Mouse (Mus musculus) limb, embryonic 10.5 days (tissue): ENCODE measurements around the gene Fat2. TPM values are rescaled to one million over a fixed set of nuclear protein-coding genes. Genes with fewer than 3 reads are reported as not detected.
A peak's percentile ranks its signal among the peaks of the same experiment; 100 is the strongest.

ENCODE experiments used
- DNase-seq: peaks from one replicate; pipeline ENCODE4 v3.0.0-alpha.2; 2017; ENCODE audit warnings: low spot score
- H3K27ac ChIP-seq: fragments of 300-500 bp; sonication (generic); 2 replicates; pipeline ENCODE4 v1.5.1; 2016; ENCODE audit warnings: mild to moderate bottlenecking
- H3K27me3 ChIP-seq: fragments of 300-500 bp; sonication (generic); 2 replicates; pipeline ENCODE4 v1.6.1; 2016; ENCODE audit warnings: low read depth, mild to moderate bottlenecking; ENCODE audit not compliant: poor library complexity, severe bottlenecking
- H3K36me3 ChIP-seq: fragments of 300-500 bp; sonication (generic); 2 replicates; pipeline ENCODE4 v1.6.1; 2016; ENCODE audit warnings: mild to moderate bottlenecking, moderate library complexity
- H3K4me1 ChIP-seq: fragments of 300-500 bp; sonication (generic); 2 replicates; pipeline ENCODE4 v1.6.1; 2016
- H3K4me3 ChIP-seq: fragments of 300-500 bp; sonication (generic); 2 replicates; pipeline ENCODE4 v1.5.1; 2016; ENCODE audit warnings: mild to moderate bottlenecking, moderate library complexity
- H3K9me3 ChIP-seq: fragments of 300-500 bp; sonication (generic); replicated peaks from 2 replicates; pipeline ENCODE4 v1.6.1; 2016; ENCODE audit warnings: mild to moderate bottlenecking
- WGBS: fragments of 180-500 bp; shearing (Covaris S2); methylation state at CpG from one replicate; pipeline ENCODE4 v1.1.7; 2016; 5-methylcytosine and 5-hydroxymethylcytosine counted together
- polyA plus RNA-seq: library from polyadenylated mRNA; unstranded; fragments of >200 nt; fragmentation: Nextera tagmentation; extraction: Ambion mirVana; gene quantifications from 2 replicates; pipeline ENCODE4 v1.2.1, GENCODE M21; 2016

Fat2 gene
- polyA plus RNA-seq, 1 experiment from 2014 or later, result 0.20 TPM

GRCm38 (mm10) chr11:55265647-55266046 is 70.7 kb downstream of the Fat2 start:
- no peaks in the 10 kb centered on the region for H3K36me3 ChIP-seq
- WGBS, result 59% methylated on average over 2 of the region's 2 CpGs

GRCm38 (mm10) chr11:55264318-55264717 is 72.0 kb downstream of the Fat2 start:
- 94% methylated on average over 2 of the region's 2 CpGs for WGBS

More at GRCm38 (mm10) chr11:55265647-55266046, 70.7 kb downstream of the Fat2 start:
- H3K27me3 ChIP-seq, result no peaks in the 10 kb centered on the region
- no peak overlapping the region for H3K27ac ChIP-seq
- H3K4me1 ChIP-seq, result no peaks in the 10 kb centered on the region
- DNase-seq, result no peak
- no peaks in the 10 kb centered on the region for H3K9me3 ChIP-seq
- no peak overlapping the region for H3K4me3 ChIP-seq

GRCm38 (mm10) chr11:55262000-55262399 is 74.4 kb downstream of the Fat2 start:
- WGBS, result 72% methylated on average over 5 of the region's 5 CpGs
- H3K36me3 ChIP-seq, result no peaks in the 10 kb centered on the region

More at GRCm38 (mm10) chr11:55264318-55264717, 72.0 kb downstream of the Fat2 start:
- Histone ChIP-seq H3K4me1 (no peaks in the 10 kb centered on the region), H3K9me3 (no peaks in the 10 kb centered on the region), H3K27ac (no peak overlapping the region), H3K4me3 (no peak overlapping the region), H3K36me3 (no peaks in the 10 kb centered on the region), H3K27me3 (no peaks in the 10 kb centered on the region)
- no peak for DNase-seq

GRCm38 (mm10) chr11:55261105-55261504 is 75.3 kb downstream of the Fat2 start:
- WGBS, result 93% methylated on average over 4 of the region's 4 CpGs
- Histone ChIP-seq H3K4me1 (no peaks in the 10 kb centered on the region), H3K27me3 (no peaks in the 10 kb centered on the region), H3K4me3 (no peak overlapping the region), H3K27ac (no peak overlapping the region), H3K9me3 (no peaks in the 10 kb centered on the region), H3K36me3 (no peaks in the 10 kb centered on the region)
- DNase-seq, result no peak

More at GRCm38 (mm10) chr11:55262000-55262399, 74.4 kb downstream of the Fat2 start:
- no peak overlapping the region for H3K27ac ChIP-seq
- H3K27me3 ChIP-seq, result no peaks in the 10 kb centered on the region
- H3K4me3 ChIP-seq, result no peak overlapping the region
- no peaks in the 10 kb centered on the region for H3K9me3 ChIP-seq
- no peaks in the 10 kb centered on the region for H3K4me1 ChIP-seq
- DNase-seq, result no peak

GRCm38 (mm10) chr11:55253391-55253790 is 83.0 kb downstream of the Fat2 start:
- Histone ChIP-seq H3K4me1 (no peaks in the 10 kb centered on the region), H3K27ac (no peak overlapping the region), H3K27me3 (no peaks in the 10 kb centered on the region), H3K36me3 (no peaks in the 10 kb centered on the region), H3K9me3 (no peaks in the 10 kb centered on the region), H3K4me3 (no peak overlapping the region)
- WGBS, result 90% methylated on average over 9 of the region's 9 CpGs
- DNase-seq, result no peak

- no peak for DNase-seq
- WGBS, result 85% methylated on average over 6 of the region's 6 CpGs
- Histone ChIP-seq H3K27me3 (no peaks in the 10 kb centered on the region), H3K36me3 (no peaks in the 10 kb centered on the region), H3K4me3 (no peak overlapping the region), H3K4me1 (no peaks in the 10 kb centered on the region), H3K27ac (no peak overlapping the region), H3K9me3 (no peaks in the 10 kb centered on the region)
Observed at GRCm38 (mm10) chr11:55250527-55250926, 85.8 kb downstream of the Fat2 start.

GRCm38 (mm10) chr11:55240556-55240955 is 95.8 kb downstream of the Fat2 start:
- peak; percentile 50 for DNase-seq
- Histone ChIP-seq H3K4me1 (no peaks in the 10 kb centered on the region), H3K9me3 (no peaks in the 10 kb centered on the region), H3K36me3 (no peaks in the 10 kb centered on the region), H3K27me3 (no peaks in the 10 kb centered on the region), H3K4me3 (no peak overlapping the region), H3K27ac (no peak overlapping the region)
- WGBS, result 68% methylated on average over 7 of the region's 7 CpGs

GRCm38 (mm10) chr11:55239496-55239895 is 96.9 kb downstream of the Fat2 start:
- H3K27me3 ChIP-seq, result no peaks in the 10 kb centered on the region
- H3K36me3 ChIP-seq, result no peaks in the 10 kb centered on the region
- H3K4me1 ChIP-seq, result no peaks in the 10 kb centered on the region
- no peak for DNase-seq
- 73% methylated on average over 3 of the region's 3 CpGs for WGBS
- H3K4me3 ChIP-seq, result no peak overlapping the region
- no peaks in the 10 kb centered on the region for H3K9me3 ChIP-seq
- H3K27ac ChIP-seq, result no peak overlapping the region

GRCm38 (mm10) chr11:55236815-55237214 is 99.5 kb downstream of the Fat2 start:
- Histone ChIP-seq H3K4me3 (no peak overlapping the region), H3K36me3 (0 out of 2 replicates have a peak, but pooled peaks cover 10% of the 10 kb centered on the region), H3K27me3 (no peaks in the 10 kb centered on the region), H3K9me3 (no peaks in the 10 kb centered on the region), H3K4me1 (no peaks in the 10 kb centered on the region), H3K27ac (no peak overlapping the region)
- no peak for DNase-seq
- WGBS, result 75% methylated on average over 1 of the region's 1 CpGs

- no peak for DNase-seq
- Histone ChIP-seq H3K27ac (no peak overlapping the region), H3K9me3 (no peaks in the 10 kb centered on the region), H3K4me1 (no peaks in the 10 kb centered on the region), H3K4me3 (no peak overlapping the region), H3K27me3 (no peaks in the 10 kb centered on the region), H3K36me3 (0 out of 2 replicates have a peak, but pooled peaks cover 10% of the 10 kb centered on the region)
- WGBS, result 85% methylated on average over 4 of the region's 4 CpGs
Observed at GRCm38 (mm10) chr11:55234791-55235190, 101.6 kb downstream of the Fat2 start.

- no peak overlapping the region for H3K27ac ChIP-seq
- no peak overlapping the region for H3K4me3 ChIP-seq
- 0 out of 2 replicates have a peak, but pooled peaks cover 10% of the 10 kb centered on the region for H3K36me3 ChIP-seq
- H3K27me3 ChIP-seq, result no peaks in the 10 kb centered on the region
- no peak for DNase-seq
- H3K4me1 ChIP-seq, result no peaks in the 10 kb centered on the region
- no peaks in the 10 kb centered on the region for H3K9me3 ChIP-seq
- 92% methylated on average over 7 of the region's 7 CpGs for WGBS
Observed at GRCm38 (mm10) chr11:55234288-55234687, 102.1 kb downstream of the Fat2 start.

- no peaks in the 10 kb centered on the region for H3K9me3 ChIP-seq
- H3K4me3 ChIP-seq, result no peak overlapping the region
- H3K36me3 ChIP-seq, result peaks cover 14% of the 10 kb centered on the region; the same call in 1 of the 2 replicates
- 87% methylated on average over 6 of the region's 6 CpGs for WGBS
- H3K27me3 ChIP-seq, result no peaks in the 10 kb centered on the region
- no peak for DNase-seq
- H3K27ac ChIP-seq, result no peak overlapping the region
- H3K4me1 ChIP-seq, result no peaks in the 10 kb centered on the region
Observed at GRCm38 (mm10) chr11:55231034-55231433, 105.3 kb downstream of the Fat2 start.

GRCm38 (mm10) chr11:55221306-55221705 is 115.1 kb downstream of the Fat2 start:
- 90% methylated on average over 7 of the region's 7 CpGs for WGBS
- Histone ChIP-seq H3K27ac (no peak overlapping the region), H3K4me1 (no peaks in the 10 kb centered on the region), H3K9me3 (no peaks in the 10 kb centered on the region), H3K4me3 (no peak overlapping the region), H3K36me3 (peaks cover 21% of the 10 kb centered on the region), H3K27me3 (no peaks in the 10 kb centered on the region)
- no peak for DNase-seq

- no peak for DNase-seq
- WGBS, result 92% methylated on average over 3 of the region's 3 CpGs
- Histone ChIP-seq H3K36me3 (peaks cover 6% of the 10 kb centered on the region; the same call in 1 of the 2 replicates), H3K9me3 (no peaks in the 10 kb centered on the region), H3K4me3 (no peak overlapping the region), H3K27me3 (no peaks in the 10 kb centered on the region), H3K4me1 (no peaks in the 10 kb centered on the region), H3K27ac (no peak overlapping the region)
Observed at GRCm38 (mm10) chr11:55218473-55218872, 117.9 kb downstream of the Fat2 start.
